Mouse (Mus musculus): Measurements from ENCODE around the gene Tamm41.

DNA sequence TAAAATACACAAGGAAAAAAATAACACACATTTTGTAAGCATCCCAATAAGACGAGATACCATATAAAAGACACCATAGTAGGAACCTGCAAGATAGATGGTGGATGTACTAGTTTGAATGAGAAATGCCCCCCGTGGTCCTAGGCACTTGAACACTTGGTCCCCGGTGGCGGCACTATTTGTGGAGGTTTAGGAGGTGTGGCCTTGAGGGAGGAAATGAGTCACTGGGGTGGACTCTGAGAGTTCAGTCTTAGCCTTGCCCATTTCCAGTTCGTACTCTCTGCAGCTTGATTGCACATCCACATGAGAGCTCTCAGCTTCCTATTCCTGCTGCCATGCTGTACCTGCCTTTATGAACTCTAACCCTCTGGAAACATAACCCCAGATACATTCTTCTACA, 83.2 kb downstream of the Tamm41 start:
- TF ChIP-seq GATA1 (IDR thresholded peaks at IDR 0.05; ENCODE audit: borderline replicate concordance, low read length), result no peak
- TF ChIP-seq FLI1 (IDR thresholded peaks at IDR 0.05; ENCODE audit: low read length), result no peak

Data from megakaryocyte, embryonic 14.5 days (primary cell).